Mouse (Mus musculus) fat pad, adult 2 months (tissue): ENCODE results near the gene Sema4b.

Source experiments
- DNase-seq: peaks from one replicate; pipeline ENCODE4 v3.0.0-alpha.2; 2011; ENCODE audit warnings: low read depth, low spot score; ENCODE audit errors: extremely low read depth

Gene Sema4b

DNA sequence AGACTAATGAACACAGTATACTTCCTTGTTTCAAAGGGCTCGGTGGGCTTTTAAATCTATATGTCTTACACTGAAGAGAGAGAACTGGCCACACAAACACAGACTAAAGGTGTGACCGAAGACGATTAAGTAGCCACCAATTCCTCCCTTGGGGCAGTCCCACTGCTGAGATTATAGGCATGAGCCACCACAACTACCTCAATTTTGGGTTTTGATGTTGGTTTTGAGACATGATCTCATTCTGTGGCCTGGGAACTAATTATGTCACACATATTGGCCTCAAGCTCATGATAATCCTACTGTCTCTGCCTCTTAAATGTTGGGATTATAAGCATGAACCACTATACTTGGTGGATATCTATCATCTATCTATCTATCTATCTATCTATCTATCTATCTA is 9.2 kb upstream of the Sema4b start:
- DNase-seq: no peak

DNA sequence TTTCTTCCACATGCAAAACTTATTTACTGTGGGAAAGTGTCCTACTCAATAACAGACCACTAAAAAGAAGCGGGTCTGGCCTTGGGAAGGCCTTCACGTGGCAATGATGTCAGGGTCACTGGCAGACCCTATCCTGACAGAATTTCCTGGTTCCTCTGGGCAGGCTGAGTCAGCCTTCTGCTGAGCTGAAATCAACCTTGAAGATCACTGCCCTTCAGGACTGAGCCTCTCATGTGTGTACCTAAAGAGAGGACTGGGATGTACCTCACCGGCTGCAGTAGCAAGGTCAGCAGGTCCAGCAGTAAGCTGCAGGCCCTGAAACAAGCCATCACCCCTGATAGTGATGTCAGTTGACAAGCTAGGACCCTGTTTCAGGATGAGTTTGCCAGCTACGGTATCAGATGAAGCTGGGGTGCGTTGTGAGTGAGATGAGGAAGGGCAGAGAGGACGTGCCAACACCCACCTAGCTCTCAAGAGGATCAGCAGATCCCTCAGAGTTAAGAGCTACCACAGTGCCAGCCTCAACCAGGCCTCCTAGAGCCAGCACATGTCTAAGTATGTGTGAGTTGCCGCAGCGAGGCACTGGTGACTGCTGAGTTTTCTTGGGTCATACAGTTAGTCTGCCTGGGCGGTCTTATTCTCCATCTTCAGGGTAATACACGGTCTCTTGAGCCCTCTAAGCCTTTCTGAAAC is 8.5 kb upstream of the Sema4b start:
- no peak for DNase-seq

DNA sequence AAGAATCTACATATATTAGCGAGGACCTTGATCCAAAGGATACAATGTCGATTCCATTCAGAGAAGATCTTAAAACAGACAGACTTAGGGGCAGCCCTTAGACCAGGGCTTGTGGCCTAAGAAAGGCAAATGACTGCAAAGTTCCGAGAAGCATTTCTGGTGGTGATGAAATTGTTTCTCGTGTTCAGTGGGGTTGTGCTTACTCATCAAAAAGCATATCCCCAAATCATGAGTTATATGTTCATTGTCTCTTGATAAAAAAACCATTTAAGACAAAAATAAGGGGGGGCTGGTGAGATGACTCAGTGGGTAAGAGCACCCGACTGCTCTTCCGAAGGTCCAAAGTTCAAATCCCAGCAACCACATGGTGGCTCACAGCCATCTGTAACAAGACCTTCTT is 7.3 kb upstream of the Sema4b start:
- DNase-seq: no peak

DNA sequence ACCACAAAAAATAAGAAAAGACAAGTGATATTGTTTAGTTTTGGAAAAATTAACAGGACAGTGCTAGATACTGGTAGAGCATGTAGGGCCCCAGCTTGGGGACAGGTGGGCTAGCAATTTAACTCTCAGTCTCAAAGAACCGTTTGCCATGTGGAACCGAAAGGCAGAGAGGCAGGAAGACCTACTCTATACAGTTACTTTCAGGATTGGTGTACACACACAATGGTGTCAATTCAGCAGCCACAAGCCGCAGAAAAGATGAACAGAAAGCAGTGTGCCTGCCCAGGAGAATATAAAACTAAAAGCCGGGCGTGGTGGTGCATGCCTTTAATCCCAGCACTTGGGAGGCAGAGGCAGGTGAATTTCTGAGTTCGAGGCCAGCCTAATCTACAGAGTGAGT is 6.9 kb upstream of the Sema4b start:
- DNase-seq: no peak

DNA sequence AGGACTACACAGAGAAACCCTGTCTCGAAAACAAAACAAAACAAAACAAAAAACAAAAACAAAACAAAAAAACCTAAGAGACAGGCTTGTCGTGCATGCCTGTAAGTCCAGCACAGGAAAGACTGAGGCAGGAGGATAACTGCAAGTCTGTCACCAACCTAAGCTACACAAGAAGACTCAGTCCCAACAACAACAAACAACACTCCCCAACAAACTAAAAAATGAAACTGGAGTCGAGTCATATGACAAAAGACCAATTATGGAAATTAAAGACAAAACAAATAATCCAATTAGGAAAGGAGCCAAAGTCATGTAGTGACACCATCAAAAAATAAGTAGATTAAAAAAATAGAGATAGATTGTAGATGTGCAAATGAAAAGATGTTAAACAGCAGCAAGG is 6.4 kb upstream of the Sema4b start:
- DNase-seq: no peak

DNA sequence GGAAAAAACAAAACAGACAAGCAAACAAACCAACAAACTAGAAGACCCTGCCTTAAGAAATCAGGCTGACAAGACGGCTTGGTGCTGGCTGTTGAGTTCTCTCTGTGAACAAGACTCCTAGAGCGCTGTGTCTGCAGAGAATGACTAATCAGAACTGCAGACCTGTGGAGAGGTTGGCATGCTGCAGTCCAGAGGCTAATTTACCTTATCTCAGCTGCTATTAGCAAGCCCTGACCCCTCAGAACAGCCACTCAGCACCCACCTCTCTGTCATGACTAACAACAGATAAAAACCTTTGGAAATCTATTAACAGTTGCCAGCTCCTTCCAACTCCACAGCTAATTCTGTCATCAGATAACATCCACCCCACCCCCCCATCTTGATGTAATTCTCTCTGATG is 5.6 kb upstream of the Sema4b start:
- no peak for DNase-seq

DNA sequence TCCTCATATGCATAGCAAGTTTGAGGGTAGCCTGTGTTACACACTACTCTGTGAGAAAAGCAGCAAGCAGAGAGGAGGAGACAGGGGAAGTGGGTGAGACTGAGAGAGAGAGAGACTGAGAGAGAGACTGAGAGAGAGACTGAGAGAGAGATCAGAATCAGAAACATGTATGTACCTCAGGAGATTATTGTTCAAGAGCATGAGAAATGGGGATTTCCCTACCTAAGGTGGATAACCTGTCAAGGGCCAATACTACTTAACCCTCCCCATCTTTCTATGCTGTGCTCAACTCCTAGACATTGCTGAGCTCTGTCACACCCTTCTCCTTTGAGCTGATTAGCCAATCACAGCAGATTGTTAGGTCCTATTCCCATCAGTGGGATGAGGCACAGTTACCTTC is 4.5 kb upstream of the Sema4b start:
- DNase-seq: no peak

DNA sequence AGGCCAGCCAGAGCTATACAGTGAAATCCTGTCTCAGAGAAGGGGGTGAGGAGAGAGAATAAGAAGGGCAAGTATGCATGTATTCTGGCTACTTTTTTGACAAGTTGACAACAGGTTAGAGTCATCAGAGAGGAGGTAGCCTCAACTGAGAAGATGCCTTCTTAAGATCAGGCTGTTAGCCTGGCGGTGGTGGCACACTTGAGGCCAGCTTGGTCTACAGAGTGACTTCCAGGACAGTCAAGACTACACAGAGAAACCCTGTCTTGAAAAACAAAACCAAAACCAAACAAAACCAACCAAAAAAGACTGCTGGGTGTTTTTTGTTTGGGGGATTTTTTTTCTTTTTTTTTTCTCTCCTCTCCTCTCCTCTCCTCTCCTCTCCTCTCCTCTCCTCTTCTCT is 3.2 kb upstream of the Sema4b start:
- DNase-seq: no peak

DNA sequence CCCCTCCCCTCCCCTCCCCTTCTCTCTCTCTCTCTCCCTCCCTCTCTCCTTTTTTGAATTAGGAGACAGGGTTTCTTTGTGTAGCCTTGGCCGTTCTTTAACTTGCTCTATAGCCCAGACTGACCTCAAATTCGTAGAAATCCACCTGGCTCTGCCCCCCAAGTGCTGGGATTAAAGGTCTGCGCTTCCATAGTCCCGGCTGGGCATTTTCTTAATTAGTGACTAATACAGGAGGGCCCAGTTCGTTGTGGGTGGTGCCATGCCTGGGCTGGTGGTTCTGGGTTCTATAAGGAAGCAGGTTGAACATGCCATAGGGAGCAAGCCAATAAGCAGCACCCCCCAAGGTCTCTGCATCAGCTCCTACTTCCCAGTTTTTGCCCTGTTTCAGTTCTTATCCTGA is 2.7 kb upstream of the Sema4b start:
- DNase-seq: no peak

DNA sequence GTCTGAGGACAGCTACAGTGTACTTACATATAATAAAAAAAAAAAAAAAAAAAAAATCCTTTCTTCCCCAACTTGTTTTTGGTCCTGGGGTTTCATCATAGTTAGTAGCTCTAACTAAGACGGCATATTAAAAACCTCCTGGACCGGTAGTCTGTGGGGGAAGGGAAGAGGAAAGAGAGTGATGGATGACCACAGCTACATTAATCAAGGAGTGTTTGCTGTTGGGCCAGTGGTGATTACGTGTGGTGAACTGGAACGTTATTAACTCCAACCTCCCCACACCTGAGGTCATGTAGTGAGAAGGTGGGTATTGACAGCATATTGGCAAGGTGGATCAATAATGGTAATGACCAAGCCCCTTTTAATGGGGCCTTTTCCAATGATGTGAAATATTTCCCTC is 2.1 kb upstream of the Sema4b start:
- DNase-seq: no peak

DNA sequence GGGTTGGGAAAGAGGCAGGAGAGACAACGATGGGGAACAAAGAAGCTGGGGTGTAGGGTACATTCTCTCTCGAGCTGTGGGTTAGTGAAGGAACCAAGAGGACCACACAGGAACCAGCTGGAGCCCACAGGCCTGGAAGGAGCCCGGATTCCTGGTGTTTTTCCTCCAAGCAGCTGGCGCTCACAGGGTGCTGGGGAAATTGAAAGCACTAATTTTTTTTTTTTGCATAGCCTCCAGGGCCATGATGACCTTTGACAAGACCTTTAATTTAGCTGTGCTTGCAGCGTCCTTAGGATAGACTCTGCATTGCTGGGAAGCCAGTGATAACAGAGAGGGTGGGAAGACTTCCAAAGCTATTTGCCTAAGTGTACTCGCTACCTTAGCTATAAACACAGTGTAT is 1.7 kb upstream of the Sema4b start:
- no peak for DNase-seq

DNA sequence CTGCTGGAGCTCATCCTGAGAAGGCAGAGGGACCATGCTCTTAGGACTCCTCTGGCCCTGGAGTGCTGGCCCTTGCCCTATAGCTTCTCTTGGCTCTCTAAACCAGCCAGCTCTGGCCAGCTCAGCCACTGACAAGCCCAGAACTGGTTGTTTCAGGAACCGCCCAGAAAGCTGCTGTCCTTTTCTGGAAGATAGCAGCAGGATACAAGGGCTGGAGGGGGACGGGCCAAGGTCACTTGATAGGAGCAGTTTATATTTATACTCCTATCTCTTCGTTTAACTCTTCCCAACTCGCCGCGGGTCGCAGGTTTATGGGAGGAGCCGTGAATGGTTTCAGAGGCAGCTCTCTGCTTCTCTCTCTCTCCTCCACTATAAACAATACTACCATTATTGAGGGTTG is 620 bp upstream of the Sema4b start:
- no peak for DNase-seq

DNA sequence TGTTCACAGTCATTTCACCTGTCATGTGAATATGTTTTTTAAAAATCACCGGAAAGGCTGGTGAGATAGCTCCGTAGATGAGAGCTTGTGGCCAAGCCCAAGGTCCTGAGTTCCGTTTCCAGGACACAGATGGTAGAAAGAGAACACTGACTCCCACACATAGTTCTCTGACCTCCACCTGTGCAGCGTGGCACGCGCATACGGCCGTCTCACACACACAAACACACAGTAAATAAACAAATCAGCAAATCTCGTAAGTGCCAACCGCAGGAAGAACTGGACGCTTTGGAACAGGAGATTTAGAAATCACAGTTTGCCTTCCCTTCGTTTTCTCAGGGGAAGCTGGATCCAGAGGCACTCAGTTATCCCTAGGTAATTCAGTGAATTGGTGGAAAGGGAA is 860 bp downstream of the Sema4b start:
- DNase-seq: no peak

DNA sequence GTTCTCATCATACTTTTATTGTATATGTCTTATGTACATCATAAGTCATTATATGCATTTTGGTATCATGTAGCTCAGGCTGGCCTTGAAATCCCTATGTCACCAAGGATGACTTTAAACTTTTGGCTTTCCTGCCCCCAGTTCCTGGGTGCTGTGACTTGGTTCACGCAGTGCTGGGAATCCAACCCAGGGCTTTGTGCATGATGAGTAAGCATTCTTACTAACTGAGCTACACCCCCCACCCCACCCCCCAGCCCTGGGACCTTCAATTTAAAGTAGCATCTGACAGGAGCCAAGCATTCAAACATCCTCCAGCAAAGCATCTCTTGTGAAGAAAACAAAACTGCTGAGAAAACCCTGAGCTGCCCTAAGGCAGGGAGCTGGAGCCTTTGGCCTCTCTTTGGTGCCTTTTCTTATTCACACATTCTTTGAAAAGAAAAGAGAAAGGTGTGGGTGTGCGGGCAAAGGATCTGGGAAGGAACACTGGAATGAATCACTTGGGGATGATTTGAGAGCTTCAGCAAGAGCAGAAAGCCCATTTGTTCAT is 2.0 kb downstream of the Sema4b start:
- no peak for DNase-seq

DNA sequence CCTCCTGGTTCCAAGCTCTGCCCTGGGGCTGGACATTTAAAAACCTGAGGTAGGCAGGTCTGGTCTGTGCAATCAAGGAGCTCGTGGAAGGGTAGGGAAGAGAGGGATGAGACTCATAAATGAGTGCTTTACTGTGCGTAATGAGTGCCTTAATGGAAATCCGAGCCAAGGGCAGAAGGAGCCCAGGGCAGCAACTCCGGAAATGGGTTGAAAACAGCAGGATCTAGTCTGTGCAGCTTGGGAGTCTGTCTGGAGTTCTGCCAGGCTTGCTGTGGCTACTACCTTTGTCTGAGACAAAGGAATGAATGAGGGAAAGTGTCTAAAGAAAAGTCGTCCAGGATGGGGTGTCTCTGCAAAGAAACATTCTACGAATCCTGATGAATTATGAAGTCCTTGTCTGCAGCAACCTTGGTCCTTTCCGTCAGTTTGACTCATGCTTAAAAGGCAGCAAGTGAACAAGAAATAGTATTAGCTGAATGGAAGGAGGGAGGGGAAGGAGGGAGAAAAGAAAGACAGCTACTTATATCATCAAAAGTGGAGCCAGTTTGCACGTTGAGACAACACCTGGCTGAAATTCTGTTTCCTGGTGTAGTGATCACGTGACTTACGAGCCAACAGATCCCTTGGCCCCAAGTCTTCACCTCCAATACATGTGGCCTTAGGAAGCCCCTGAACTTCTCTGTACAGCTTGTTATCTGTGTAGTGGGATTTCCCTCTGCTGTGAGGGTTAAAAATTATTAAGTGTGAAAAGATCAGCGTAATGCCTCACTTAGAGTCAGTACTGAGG is 2.7 kb downstream of the Sema4b start:
- DNase-seq: no peak

DNA sequence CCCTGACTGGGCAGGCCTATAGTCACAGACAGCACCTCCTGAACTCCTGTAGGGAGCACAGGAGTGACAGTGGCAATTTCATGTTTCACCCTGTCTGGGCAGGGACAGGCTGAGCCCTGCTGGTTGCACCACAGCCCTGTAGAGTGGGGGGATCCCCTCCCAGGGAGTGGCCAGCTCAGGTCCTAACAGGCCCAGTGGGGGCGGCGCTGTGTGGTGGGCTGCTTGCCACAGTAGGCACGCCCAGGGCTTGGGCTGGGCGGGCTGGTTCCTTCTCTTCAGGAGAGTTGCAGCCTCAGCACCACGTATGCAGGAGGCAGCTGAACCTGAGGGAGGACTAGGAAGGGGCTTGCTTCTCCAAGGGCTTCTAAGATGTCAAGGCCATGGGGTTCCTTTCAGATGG is 4.8 kb downstream of the Sema4b start:
- no peak for DNase-seq

DNA sequence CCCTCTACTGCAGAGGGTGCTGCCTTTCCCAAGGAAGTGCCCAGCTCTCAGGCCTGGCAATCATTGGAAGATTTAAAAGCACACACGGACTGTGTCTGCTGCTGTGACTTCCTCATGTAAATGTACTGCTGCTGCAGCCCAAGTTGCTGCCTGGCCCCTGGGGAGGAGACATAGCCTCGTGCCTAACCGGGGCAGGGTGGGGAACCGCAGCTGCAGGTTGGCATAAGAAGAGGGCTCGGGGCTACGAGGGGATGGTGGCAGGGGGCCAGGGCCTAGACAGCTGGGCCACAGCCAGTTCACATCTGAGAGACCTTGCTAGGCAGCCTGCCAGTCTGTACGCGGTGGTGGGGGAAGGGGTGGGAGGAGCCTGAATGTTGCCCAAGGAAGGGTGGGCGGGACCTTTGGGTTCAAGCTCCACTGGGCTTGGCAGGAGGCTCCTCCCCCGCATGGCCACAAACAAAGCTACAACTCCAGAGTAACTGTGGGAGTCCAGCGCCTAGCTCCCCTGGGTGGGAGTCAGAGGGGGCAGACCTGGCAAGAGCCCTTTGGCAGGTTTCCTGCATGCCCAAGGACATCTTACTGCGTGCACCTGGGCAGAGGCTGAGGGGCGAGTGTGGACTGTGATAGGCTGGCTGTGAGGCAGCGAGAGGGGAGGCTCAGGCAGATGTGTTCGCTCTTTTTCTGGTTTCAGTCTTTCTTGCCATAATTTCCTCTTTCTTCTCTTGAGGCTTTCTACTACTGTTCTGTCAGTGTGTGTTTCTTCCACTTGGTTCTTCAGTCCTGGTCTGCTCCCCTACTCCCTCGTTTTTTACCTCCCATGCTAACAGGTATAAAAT is 5.8 kb downstream of the Sema4b start:
- DNase-seq: no peak

DNA sequence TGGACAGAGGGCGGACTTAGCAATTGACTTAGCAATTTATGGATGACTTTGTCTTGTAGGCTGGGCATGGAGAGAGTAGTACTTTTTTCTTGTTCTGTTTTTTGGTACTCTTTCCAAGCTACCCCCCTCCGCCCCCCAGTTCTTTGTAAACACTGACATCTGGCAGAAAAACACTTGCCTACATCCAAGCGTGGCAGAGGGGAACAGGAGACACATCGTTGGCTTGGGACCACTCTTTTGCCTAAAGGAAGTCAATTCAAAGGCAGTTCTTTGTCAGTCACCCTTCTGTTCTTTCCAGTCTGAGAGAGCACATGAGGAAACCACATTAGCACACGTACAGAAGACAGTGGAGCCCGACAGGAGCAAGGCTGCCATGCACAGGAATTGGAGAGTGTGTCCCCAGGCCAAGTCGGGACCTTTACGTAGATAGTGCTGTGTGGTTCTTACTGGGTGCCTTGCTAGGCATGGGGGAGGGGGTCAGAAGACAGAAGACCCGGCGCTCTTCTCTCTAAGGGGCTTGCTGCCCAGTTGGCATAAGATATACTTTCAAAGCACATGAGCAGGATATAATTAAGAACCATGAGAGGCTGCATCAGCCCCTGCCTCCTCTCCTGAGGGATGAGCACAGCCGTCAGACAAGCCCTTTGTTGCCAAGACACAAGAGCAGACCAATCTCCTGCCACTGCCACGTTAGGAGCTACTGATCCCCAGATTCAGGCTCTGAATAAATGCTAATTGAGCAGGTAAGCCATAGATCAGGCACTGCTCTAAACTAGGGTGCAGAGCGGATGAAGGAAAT is 7.5 kb downstream of the Sema4b start:
- no peak for DNase-seq

DNA sequence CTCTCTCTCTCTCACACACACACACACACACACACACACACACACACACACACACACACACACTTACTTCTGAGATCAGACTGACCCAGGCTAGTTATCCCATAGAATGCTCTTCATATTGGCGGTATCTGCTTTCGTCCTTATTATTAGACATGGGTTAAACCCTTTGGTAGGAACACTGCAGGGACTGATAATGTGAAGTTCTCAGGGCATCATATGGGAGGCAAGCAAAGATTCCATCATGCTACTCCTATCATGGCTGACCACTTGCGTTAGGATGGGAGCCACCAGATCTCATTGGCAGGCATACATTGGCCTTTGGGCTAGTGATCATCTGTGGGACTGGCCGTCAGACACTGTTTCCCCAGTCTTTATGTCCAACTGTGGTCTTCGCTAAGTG is 8.5 kb downstream of the Sema4b start:
- no peak for DNase-seq

DNA sequence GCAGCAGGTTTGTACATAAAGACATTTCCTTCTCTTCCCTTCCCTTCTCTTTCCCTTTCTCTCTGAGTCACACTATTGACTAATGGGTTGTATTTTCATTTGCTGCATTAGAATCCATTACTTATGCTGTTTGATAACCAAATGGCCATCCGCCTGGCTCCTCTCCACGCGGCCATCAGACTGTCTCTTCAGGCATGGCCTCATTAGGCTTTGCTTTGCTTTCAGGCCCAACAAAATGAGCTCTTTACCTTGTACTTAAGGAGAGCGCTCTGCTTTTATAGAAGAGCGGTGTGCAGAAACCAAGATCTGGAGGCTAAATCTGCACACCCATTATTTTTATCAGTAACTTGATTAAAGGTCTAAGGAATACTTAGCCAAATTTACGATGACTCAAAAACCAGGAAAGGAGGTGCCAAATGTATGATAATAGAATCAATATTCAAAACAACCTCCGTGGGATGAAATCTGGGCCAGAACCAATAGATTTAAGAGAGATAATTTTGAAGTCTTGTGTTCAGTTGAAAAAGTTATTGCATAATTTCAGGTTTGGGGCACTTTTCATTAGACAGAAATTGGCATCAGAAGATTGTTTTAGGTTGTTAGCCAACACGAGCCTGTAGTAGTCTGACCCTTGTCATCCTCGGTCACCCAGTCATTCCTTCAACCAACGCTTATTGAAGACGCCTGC is 9.1 kb downstream of the Sema4b start:
- DNase-seq: peak; percentile 99
